Mouse (Mus musculus) bone marrow macrophage, adult 2 months (primary cell): Measurements from ENCODE around the gene Slu7.

Experiments
- CTCF ChIP-seq: IDR thresholded peaks from 2 replicates; pipeline ENCODE4 v1.5.1; 2012; ENCODE audit warnings: low read depth, mild to moderate bottlenecking, low read length, moderate library complexity
- POLR2A ChIP-seq: IDR thresholded peaks from 2 replicates; pipeline ENCODE4 v1.6.1; 2012; ENCODE audit warnings: mild to moderate bottlenecking, low read depth, low read length, borderline replicate concordance

DNA sequence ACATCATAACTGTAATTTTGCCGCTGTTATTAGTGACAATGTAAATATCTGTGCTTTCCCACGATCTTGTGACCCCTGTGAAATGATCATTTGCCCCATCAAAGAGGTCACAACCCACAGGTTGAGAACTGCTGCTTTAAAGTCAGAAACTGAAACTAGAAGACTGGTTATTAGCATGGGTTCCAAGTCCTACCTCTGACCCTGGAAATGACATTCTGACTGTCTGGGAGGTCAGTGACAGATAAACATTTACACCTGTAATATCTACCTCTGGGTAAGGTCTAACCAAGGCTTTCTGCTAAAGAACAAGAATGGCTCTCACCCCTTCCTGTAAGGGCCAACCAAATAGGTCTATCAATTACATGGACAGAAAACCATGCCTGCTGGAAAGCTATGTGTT lies 24.7 kb upstream of the Slu7 start:
- TF ChIP-seq POLR2A (no peak), CTCF (no peak)
